Mouse (Mus musculus) spleen, adult 18-20 months (tissue): ENCODE results near the gene Tspan3.

Source experiments
- DNase-seq, 2 experiments: peaks; one replicate each; pipeline ENCODE4 v3.0.0; 2022; ENCODE audit warnings: mixed read lengths in 2 of 2

Gene Tspan3

GRCm38 (mm10) chr9:56165377-56165776 is at the start of gene Tspan3:
TSS of gene Tspan3 (minus strand) at chr9:56165477.
- no peak for DNase-seq

- peak in 1 of 2 experiments; percentile 21 for DNase-seq
Observed at GRCm38 (mm10) chr9:56213451-56214291, 48.4 kb upstream of the Tspan3 start.

GRCm38 (mm10) chr9:56208817-56209216 is 43.5 kb upstream of the Tspan3 start:
- no peak for DNase-seq

- no peak for DNase-seq
Observed at GRCm38 (mm10) chr9:56207516-56207915, 42.2 kb upstream of the Tspan3 start.

- peak in 1 of 2 experiments; percentile 14 for DNase-seq
Observed at GRCm38 (mm10) chr9:56207083-56207482, 41.8 kb upstream of the Tspan3 start.

- DNase-seq = no peak
Observed at GRCm38 (mm10) chr9:56205336-56205735, 40.1 kb upstream of the Tspan3 start.

GRCm38 (mm10) chr9:56204316-56204715 is 39.0 kb upstream of the Tspan3 start:
- DNase-seq = no peak

- peak; percentile 54 to 78 for DNase-seq
Observed at GRCm38 (mm10) chr9:56200645-56201314, 35.5 kb upstream of the Tspan3 start.

- no peak for DNase-seq
Observed at GRCm38 (mm10) chr9:56200200-56200599, 34.9 kb upstream of the Tspan3 start.

- no peak for DNase-seq
Observed at GRCm38 (mm10) chr9:56196921-56197320, 31.6 kb upstream of the Tspan3 start.

GRCm38 (mm10) chr9:56195193-56195592 is 29.9 kb upstream of the Tspan3 start:
- no peak for DNase-seq

- no peak for DNase-seq
Observed at GRCm38 (mm10) chr9:56191498-56192455, 26.5 kb upstream of the Tspan3 start.

- no peak for DNase-seq
Observed at GRCm38 (mm10) chr9:56180118-56180781, 15.0 kb upstream of the Tspan3 start.

GRCm38 (mm10) chr9:56179416-56180117 is 14.3 kb upstream of the Tspan3 start:
- no peak for DNase-seq

- no peak for DNase-seq
Observed at GRCm38 (mm10) chr9:56177354-56177753, 12.1 kb upstream of the Tspan3 start.

- DNase-seq = no peak
Observed at GRCm38 (mm10) chr9:56175316-56175715, 10.0 kb upstream of the Tspan3 start.

GRCm38 (mm10) chr9:56167690-56168089 is 2.4 kb upstream of the Tspan3 start:
- no peak for DNase-seq

GRCm38 (mm10) chr9:56166161-56166560 is 884 bp upstream of the Tspan3 start:
- no peak for DNase-seq

- peak; percentile 66 to 75 for DNase-seq
Observed at GRCm38 (mm10) chr9:56160341-56161141, 4.7 kb downstream of the Tspan3 start.

GRCm38 (mm10) chr9:56159456-56159855 is 5.8 kb downstream of the Tspan3 start:
- no peak for DNase-seq

GRCm38 (mm10) chr9:56158077-56158476 is 7.2 kb downstream of the Tspan3 start:
- DNase-seq = no peak
